Mouse (Mus musculus) cerebellum, adult 8-10 months (tissue): Measurements from ENCODE around the gene Xkr7.
A peak's percentile ranks its signal among the peaks of the same experiment; 100 is the strongest.

ENCODE experiments used
- DNase-seq: peaks from one replicate; pipeline ENCODE4 v3.0.0; 2022

Xkr7 gene

DNA sequence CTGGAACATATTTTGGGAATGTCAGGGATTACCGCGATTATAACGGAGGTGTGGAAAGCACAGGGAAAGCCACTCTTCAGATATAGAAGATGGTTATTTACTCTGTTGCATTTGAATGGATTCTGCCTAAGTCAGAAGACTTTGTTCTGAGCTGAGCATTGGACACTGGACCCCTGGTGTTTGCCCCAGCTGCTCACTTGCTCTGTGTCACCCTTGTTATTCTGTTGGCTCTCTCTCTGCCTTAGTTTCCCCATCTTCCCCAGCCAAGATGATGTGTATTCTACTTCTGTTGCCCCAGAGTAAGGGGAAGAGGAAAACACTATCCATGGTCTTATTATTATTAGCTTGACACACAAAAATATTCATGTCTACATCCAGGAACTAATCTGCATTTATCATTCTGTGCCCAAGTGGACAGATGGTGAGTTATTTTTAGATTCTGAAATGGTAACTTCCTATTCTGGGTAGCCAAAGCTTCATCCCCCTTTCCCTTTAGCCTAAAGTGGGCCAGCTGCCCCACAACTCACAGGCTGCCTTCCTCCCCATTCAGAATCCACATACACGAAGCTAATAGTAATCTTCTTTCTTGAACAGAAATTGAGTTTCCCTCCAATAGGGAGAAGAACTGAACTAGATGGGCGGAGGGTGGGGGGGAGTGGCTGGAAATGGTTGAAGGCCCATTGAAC lies 2.0 kb downstream of the Xkr7 start:
- peak; percentile 69 for DNase-seq

DNA sequence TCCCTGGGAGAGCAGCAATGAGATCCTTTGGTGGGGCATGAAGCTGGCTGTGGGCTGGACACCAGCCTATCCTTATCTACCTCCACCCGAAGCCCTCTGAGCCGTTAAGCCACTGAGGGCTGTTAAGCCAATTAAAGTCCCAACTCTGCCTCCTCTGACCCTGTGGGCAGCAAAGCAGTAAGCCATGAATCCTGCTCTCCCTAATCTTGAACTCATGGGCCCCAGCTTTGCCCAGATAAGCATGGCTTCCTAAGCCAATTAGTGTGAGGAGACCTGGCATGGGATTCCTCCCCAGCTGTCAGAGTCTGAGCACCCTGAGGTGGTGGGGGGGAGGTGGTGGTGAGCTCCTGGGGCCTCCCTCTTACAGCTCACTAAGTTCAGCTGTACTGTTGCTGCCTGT lies 5.0 kb downstream of the Xkr7 start:
- DNase-seq: no peak

DNA sequence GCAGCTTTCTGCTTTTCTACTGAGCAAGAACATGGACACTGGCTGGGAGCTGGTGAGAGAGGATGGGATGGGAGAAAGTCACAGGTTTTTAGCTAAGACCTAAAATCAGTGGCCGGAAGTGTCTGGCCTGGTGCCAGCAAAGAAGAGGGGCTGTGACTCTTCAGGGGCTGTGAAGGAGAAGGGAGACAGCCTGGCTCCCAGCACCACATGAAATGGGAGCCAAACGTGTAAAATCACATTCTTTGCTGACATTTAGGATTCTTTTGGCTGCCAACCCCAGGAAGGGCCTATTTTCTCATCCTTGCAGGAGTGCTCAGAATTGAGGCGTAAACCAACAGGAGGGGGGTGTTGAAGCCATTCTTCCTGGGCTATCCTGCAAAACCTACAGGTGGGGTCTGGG lies 12.2 kb downstream of the Xkr7 start:
- DNase-seq: no peak

DNA sequence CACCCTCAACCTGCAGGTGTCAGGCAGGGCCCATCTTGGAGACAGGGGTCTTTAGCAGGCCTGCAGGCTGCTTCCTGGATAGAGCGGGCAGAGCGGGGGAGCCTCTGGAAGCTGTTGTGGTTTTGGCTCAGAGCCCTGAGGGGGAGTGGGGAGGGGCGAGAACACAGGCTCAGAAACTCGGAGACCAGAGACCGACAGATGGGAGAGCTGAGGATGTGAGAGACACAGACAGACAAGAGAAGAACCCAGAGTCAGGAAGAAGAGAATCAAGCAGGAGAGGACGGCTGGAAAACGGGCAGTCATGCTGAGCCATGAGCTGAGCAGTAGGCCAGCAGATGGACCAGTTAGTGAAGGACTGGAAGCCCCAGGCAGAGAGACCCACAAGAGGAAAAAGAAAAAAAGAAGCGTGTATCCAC lies 14.2 kb downstream of the Xkr7 start:
- no peak for DNase-seq

DNA sequence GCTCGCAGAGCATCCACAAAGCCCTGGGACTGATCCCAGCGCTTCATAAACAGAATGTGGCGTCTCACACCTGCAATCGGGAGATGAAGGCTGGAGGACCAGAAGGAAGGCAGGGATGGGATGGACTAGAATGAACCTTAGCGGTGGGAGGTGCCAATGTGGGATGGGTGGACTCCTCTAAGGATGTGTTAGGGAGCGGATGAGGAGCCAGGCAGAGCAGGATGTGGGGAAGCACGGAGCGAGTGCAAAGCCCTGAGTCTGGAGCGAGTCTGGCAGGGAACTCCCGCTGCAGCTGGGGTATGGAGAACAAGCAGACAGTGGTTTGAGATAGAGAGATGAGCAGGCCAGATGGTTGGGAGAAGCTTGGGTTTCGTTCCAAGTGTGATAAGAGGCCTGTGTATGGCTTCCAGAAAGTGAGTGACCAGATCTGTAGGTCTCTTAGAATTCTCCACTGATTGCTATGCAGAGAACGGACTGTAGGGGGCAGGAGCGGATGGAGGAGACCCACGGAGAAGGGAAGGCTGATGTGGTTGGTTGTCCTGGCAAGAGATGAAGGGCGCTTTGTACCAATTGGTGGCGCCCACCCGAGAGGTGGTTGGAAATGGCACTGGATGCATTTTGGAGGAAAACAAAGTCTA lies 16.3 kb downstream of the Xkr7 start:
- DNase-seq: peak; percentile 78

DNA sequence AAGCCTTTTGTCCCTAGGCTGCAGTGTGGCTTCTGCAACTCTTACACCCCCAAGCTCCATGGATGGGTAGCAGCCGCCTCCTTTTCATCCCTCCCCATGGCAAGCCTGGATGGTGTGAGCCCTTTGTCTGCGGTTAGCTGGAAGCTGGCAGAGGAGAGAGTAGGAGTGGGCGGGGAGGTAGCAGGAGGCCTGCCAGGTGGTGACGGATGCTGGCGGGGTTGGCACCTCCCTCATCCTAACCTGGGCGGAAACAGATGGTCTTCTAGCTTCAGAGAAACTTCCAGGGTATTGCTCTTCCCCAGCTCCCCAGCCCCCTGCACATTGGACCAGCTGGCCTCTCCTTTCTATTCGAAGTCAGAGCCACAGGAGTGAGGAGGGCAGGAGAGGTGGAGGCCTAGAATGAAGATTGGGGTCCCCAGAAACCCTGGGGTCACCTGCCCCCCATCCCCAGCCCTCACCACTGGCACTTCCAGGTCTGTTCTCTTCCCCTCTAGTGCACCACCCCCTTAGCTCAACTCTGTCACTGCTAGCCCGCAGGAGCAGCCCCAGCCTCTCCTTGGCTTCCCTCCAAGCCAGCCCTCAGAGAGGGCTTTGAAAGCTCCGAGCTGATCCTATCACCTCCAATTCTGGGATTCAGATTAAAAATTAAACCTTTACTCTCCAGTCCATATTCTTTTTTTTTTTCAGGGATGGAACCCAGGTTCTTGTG lies 17.8 kb downstream of the Xkr7 start:
- DNase-seq: peak; percentile 96

DNA sequence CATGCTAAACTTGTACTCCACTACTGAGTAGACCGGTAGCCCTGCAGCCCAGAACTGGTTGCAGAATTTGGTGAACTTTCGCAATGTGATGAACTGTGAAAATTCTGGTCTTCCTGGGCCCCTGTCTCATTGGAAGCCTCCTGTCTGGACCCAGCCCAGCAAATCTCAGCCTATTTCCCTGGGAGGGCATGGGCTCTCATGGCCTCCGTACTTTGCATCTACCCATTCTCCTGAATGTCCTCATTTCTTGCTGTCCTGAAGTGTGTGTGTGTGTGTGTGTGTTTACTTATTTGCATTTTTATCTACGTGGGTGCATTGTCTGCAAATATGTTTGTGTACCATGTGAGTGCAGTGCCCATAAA lies 18.3 kb downstream of the Xkr7 start:
- DNase-seq: no peak

DNA sequence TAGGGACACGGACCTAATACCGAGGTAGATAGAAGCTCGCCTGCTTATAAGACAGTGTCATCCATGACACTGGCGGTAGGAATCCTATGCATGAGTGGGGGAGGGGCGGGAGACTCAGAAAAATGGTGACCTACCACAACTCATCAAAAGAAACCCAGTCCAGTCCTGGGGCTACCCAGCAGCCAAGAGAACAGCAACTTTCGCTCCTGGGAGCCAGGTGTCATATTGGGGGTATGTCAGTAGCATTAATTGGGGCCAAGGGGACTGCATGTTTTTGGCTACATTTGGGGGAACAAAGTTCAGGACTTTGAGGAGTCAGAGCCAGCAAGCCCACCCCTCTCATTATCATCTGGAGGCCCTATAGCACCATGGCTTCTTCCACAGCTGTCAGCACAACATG lies 19.4 kb downstream of the Xkr7 start:
- DNase-seq: no peak

DNA sequence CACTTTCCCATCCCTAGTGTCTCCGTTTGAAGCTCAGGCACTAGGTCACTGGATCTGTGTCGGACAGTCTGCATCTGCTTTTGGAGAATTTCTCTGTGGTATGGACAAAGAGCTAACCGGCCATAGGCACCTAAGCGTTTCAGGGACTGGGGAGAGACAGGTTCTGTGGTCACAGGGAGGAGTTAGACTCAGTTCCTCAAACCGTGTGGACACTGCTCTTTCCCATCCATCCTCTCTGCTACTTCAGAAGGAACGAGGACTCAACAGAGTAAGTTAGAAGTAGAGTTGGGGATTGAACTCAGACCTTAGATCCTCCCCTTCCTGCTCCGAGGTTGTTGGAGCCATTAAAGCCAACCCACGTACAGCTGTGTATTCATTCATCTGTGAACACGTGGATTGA lies 19.9 kb downstream of the Xkr7 start:
- no peak for DNase-seq

DNA sequence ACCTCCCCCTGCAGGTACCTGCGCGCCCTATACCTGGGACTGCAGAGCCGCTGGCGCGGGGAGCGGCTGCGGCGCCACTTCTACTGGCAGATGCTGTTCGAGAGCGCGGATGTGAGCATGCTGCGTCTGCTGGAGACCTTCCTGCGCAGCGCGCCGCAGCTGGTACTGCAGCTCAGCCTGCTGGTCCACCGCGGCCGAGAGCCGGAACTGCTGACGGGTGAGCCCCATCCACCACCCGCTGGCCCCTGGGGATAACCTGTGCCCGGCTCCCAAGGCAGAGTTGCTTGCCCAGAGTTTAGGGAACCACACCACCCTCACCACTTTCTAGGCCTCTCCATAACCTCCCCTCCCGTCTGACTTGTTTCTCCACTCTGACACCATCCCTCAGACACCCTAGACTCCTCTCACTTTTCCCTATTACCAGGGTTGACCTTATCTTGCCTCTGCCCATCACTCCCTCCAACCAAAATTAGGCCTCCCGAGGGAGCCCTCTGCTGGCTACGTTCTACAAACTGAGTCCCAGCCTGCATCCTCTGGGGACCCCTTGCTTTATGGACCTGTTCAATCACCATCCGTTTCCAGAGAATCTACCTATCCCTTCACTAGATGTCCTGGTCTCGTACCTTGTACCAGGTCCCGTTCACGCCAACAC lies 21.2 kb downstream of the Xkr7 start:
- DNase-seq: no peak

DNA sequence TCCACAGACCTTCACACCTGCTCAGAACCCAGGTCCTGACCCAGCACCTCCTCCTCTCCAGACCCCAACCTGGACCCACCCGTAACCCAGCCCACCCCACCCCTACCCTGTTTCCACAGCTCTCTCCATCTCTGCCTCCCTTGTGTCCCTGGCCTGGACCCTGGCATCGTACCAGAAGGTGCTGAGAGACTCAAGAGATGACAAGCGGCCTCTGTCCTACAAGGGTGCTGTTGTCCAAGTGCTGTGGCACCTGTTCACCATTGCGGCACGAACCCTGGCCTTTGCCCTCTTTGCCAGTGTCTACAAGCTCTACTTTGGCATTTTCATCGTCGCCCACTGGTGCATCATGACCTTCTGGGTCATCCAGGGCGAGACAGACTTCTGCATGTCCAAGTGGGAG lies 22.2 kb downstream of the Xkr7 start:
- no peak for DNase-seq

DNA sequence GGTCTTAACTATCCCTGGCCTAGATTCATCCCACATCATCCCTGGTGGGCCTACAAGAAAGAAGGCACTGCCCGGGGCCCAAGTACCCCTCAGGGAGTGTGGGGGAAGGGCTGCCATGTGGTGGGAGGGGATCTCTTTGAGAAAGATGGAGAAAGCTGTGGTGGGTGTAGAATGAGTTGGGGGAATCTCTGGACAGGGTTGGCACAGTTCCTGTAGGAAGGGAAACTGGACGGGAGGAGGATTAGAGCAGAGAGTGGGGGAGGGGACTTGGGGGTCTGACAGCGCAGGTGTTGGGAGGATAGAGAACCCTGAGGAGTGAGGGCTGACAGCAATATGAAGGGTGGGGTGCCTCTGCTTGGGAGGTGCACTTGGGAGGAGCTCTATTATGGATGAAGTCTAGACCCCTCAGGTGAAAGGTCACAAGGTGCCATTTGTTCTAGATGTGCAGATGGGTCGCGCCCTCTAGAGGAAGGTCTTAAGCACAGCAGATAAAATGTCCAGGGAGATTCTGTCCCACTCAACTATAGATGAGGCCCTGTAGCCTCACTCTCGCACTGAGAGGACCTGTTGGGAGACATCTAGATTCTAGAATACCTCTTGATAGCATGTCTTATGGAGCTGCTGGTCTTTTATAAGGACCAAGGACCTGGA lies 23.7 kb downstream of the Xkr7 start:
- no peak for DNase-seq

DNA sequence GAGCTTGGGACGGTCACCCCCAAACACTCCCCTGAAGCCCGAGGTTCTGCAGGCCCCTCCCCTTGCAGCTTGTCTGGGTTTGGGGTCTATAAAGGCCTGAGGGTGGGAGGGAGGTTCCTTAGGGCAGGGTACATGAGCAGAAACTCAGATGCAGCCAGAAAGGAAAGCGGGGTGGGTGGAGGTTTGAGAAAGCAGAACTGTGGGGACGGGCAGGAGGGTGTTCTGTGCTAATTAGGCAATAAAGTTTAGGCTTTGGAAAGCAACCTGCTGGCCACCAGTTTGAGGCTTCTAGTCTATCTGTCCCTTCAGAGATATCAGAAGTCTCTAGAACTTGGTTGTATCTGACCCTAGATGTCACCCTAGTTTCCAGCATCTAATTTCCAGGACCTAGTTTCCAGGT lies 26.7 kb downstream of the Xkr7 start:
- DNase-seq: no peak

DNA sequence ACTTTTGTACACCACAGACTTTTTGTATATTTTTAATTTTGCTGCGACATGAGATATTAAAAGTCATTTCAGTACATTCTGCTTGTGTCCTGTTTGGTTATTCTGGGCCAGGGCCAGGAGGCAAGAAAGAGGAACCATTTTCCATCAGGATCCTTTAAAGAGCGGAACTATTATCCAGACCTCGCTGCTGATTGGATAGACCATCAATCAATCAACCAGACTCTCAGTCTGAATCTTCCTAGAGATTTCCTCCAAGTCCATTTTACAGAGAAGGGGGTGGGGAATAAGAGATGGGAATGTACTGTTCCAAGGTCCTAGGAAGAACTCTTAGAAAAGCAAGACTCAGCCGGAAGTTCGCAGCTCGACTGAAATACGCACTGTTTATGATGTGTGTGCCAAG lies 28.6 kb downstream of the Xkr7 start:
- no peak for DNase-seq

DNA sequence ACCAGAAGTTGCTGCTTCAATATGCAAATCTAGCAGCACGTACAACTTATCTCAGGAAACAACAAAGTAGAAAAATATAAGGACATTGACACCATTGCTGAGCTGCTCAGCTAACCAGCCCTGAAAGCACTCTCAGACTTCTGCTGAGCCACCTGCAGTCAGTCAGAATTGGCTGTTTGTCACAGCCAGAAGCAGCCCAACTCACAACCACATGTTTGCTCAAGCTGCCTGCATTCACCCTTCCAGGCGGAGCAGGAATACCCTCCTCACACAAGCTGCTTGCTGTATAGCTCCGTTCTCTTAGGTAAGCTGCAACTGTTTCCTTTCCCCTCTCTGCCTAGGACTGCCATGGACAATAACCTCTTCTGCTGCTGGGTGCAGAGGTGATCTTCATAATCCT lies 31.7 kb downstream of the Xkr7 start:
- no peak for DNase-seq

DNA sequence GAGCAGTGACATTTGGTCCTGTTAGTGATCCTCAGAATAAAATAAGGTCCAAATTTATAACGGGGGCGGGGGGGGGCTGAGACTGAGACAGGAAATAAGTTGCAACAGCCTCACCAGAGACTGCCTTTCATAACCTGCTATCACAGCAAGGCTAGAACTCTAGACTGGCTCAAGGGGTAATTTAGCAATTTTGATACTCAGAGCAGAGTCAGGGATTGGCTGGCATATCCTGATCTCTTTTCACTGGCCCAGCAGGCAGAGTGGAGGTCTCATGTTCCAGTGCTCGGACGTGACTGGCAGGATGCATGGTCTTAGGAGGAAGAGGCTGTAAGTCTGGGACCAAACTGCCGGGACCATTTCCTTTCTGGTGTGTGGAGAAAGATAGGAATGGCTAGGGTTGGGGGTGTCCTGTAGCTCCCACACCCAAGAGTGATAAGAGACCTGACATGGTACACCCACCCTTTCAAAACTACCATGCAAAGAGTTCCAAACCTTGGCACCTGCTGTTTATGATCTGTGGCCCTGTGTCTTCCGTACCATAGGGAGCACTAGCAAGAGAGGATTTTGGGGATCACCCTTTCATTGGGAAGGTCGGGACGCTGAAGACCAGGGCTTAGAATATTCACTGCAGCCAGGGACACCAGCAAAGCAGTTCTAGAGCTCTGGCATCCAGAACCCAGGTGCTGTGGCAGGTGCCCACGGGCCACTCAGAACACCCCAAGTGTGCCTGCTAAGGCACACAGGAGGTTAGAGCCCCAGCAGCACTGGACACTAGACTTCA lies 32.7 kb downstream of the Xkr7 start:
- DNase-seq: no peak

DNA sequence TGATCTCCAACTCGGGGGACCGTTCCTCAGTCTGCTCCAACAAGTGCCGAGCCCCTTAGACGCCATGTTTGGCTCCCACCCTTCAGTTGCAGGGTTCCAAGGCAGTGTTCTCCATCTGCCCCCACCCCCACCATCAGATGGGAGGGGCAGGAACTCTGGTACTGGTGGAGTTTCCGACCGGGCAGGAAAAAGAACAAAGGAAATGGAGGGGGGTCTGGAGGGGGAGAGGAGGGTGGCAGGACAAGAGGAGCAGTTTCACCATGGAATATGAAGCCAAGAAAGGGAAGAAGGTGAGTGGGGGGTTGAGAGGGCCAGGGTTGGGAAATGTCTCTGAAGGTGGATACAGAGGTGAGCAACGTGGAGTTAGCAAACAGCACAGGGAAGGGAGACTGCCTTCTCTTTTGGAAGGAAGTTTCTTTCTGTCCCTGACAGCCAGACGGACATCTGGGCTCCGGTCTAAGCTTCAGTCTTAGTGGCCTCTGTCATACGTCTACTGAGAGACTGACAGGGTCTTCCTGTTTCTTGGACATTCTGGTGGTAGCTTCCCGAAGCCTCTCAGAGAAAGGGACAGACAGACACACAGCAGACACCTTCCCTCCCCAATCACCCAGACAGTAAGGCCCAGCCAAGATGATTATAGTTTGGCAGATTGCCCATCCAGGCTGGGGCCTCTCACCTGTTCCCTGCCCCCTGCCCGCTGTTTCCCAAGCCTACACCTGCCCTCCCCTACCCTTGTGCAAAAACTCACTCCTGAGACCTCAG lies 34.3 kb downstream of the Xkr7 start, which contains the start of gene Ccm2l:
Gene Ccm2l (plus strand): TSS at position 209 of the 762 bp plus-strand sequence.
- no peak for DNase-seq

DNA sequence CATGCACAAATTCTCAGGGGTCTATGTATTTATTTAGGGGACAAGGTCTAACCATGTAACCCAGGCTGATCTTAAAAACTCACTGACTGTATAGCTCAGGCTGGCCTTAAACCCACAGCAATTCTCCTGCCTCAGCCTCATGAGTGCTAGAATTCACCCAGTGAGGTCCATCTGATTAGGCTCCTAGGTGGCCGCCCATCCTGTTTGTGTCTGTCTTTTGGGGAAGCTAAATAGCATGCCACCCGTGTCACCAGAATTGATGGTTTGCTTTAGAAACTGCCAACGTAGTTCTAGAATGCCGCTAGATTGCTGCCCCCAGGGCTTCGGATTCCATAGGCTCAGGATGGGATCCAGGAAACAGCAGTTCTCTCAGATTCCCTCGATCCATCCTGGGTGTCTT lies 35.3 kb downstream of the Xkr7 start:
- DNase-seq: no peak

DNA sequence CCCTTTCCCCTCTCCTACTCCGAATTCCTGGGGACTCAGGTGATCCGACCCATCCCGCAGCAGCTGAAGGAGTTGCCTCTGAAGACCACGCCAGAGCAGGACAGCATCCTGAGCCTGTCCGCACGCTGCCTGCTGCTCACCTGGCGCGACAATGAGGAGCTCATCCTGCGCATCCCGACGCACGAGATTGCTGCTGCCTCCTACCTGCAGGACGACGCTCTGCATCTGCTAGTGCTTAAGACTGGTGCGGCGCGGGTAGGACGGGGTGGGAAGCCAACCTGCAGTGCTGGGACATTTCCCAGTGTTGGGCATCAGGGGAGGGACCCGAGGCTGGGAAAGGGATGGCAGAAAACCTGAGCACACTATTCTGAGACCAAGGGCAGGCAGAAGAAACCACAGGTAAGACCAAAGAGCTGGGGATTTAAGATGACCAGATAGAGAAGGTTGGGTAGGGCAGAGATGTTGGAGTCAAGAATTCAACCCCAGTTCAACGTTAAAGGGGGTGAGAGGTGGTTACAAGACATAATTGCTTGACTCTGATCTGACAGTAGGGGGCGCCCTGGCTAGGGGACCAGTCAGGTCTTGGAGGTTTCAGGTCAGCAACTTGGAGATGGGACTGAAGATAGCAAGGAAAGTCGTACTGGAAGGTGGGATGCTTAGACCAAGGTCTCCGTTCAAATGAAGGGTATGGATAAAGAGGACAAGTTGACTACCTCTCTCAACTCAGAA lies 39.3 kb downstream of the Xkr7 start:
- peak; percentile 53 for DNase-seq

DNA sequence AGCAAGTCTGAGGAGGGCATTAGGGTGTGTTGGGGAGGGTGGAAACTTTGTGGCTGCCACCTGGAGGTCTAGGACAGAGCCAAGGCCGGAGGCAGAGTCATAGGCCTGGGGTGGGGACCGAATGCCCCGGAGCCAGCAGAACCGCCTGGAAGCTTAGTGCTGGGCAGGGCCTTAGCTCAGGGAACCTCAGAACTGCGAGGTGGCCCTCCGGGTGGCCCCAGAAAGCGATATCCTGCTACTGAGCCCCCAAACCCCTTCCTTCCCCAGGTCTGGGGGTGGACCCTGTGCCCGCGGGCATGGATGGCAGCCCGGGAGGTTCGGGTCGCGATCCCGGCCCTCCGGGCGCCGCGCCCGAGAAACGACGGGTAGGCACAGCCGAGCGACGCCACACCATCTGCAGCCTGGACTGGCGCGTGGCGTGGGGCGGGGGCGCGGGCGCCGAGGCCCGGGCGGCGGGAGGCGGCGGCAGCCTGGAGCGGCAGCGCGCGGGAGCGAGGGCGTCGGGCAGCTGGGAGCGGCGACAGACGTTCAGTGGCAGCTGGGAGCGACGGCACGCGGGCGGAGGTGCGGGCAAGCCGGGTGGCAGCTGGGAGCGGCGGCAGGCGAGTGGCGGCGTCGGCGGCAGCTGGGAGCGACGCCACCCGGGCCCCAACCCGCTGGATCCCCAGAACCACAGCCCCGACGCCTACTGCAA lies 40.0 kb downstream of the Xkr7 start:
- DNase-seq: no peak
